Mouse (Mus musculus): ENCODE results near the gene Rab3il1.

DNA sequence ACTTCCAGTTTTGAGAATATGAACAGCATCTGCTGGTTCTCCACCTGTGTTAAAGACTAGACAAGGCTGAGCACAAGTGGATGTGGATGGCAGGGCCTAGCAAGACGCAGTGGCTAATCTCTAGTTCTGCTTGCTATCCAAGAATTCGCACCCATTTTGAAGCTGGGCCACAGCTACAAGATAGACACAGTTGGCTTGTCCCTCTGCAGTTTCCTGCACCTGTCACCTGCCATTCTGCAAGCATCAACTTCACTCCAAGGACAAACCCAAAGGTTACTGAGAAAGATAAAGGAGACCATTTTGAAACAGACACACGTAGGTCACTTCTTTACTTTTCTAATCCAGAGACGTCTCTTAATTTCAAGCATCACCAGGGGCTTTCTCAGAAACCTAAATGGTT is 19.8 kb upstream of the Rab3il1 start:
- TF ChIP-seq CTCF (IDR thresholded peaks at IDR 0.05; ENCODE audit: low read depth, low read length) = no peak
- no peak for TF ChIP-seq EP300 (IDR thresholded peaks at IDR 0.05; ENCODE audit: insufficient read depth, low read depth, low read length)
- no peak for TF ChIP-seq POLR2A (IDR thresholded peaks at IDR 0.05; ENCODE audit: insufficient read depth, low read length)

Measured in ES-Bruce4 (cell line).